Mouse (Mus musculus): ENCODE results near the gene Nol4l.
A peak's percentile ranks its signal among the peaks of the same experiment; 100 is the strongest.

Gene Nol4l

GRCm38 (mm10) chr2:153529931-153530766 is at the start of gene Nol4l:
Nol4l (minus strand) TSS chr2:153529971.
- peak; percentile 35 for DNase-seq (ENCODE audit: low read depth, low spot score)

GRCm38 (mm10) chr2:153577122-153577521 is 47.4 kb upstream of the Nol4l start:
- no peak for DNase-seq (ENCODE audit: low read depth, low spot score)

- no peak for DNase-seq (ENCODE audit: low read depth, low spot score)
These were observed 46.4 kb upstream of the Nol4l start for GRCm38 (mm10) chr2:153576150-153576549.

- no peak for DNase-seq (ENCODE audit: low read depth, low spot score)
These were observed 45.8 kb upstream of the Nol4l start for GRCm38 (mm10) chr2:153575554-153575953.

GRCm38 (mm10) chr2:153573101-153573500 is 43.3 kb upstream of the Nol4l start:
- no peak for DNase-seq (ENCODE audit: low read depth, low spot score)

GRCm38 (mm10) chr2:153568541-153568940 is 38.8 kb upstream of the Nol4l start:
- no peak for DNase-seq (ENCODE audit: low read depth, low spot score)

- no peak for DNase-seq (ENCODE audit: low read depth, low spot score)
These were observed 38.2 kb upstream of the Nol4l start for GRCm38 (mm10) chr2:153568013-153568412.

- no peak for DNase-seq (ENCODE audit: low read depth, low spot score)
These were observed 34.6 kb upstream of the Nol4l start for GRCm38 (mm10) chr2:153564343-153564742.

- DNase-seq (ENCODE audit: low read depth, low spot score), result no peak
These were observed 31.8 kb upstream of the Nol4l start for GRCm38 (mm10) chr2:153561564-153561963.

- peak; percentile 36 for DNase-seq (ENCODE audit: low read depth, low spot score)
These were observed 31.1 kb upstream of the Nol4l start for GRCm38 (mm10) chr2:153560664-153561541.

- DNase-seq (ENCODE audit: low read depth, low spot score), result no peak
These were observed 29.9 kb upstream of the Nol4l start for GRCm38 (mm10) chr2:153559613-153560152.

GRCm38 (mm10) chr2:153558464-153558863 is 28.7 kb upstream of the Nol4l start:
- no peak for DNase-seq (ENCODE audit: low read depth, low spot score)

GRCm38 (mm10) chr2:153557259-153557658 is 27.5 kb upstream of the Nol4l start:
- no peak for DNase-seq (ENCODE audit: low read depth, low spot score)

- DNase-seq (ENCODE audit: low read depth, low spot score), result no peak
These were observed 26.4 kb upstream of the Nol4l start for GRCm38 (mm10) chr2:153556208-153556607.

- no peak for DNase-seq (ENCODE audit: low read depth, low spot score)
These were observed 24.8 kb upstream of the Nol4l start for GRCm38 (mm10) chr2:153554543-153554942.

- no peak for DNase-seq (ENCODE audit: low read depth, low spot score)
These were observed 19.7 kb upstream of the Nol4l start for GRCm38 (mm10) chr2:153549486-153549885.

- no peak for DNase-seq (ENCODE audit: low read depth, low spot score)
These were observed 18.6 kb upstream of the Nol4l start for GRCm38 (mm10) chr2:153548221-153548923.

- DNase-seq (ENCODE audit: low read depth, low spot score), result no peak
These were observed 17.9 kb upstream of the Nol4l start for GRCm38 (mm10) chr2:153547633-153548032.

GRCm38 (mm10) chr2:153546972-153547371 is 17.2 kb upstream of the Nol4l start:
- no peak for DNase-seq (ENCODE audit: low read depth, low spot score)

- no peak for DNase-seq (ENCODE audit: low read depth, low spot score)
These were observed 16.7 kb upstream of the Nol4l start for GRCm38 (mm10) chr2:153546471-153546870.

- DNase-seq (ENCODE audit: low read depth, low spot score), result no peak
These were observed 15.0 kb upstream of the Nol4l start for GRCm38 (mm10) chr2:153544771-153545170.
